Mouse (Mus musculus): ENCODE measurements around the gene Fat4.

DNA sequence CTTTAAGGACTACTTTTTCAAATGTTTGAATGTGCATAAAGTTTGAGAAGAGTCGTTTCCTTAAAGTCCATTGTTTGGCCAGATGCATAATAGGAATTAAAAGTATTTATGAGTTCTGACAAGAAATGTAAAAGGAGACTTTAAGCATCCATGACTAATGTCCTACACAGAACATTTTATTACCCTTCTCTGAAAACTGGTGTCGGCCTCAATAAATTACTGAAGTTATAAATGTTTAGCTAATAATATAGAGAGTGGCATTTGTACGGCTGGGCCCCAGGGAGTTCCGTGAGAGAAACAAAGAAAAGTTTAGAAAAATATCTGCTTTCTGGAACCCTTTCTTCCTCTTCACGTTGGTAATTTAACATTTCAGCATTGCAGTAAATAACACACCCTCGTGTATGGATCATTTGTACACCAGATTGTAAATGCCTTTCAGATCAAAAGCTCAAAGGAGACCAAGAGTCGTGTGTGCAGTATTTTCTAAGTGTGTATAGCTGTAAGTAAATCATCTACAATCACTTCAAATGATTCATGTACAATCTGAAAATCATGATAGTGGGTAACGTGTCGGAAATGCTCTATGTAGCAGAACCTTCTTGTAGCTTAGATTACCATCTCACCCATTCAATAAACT, 69.4 kb downstream of the Fat4 start:
- no peak for TF ChIP-seq POLR2A (IDR thresholded peaks at IDR 0.05; ENCODE audit: low read depth, low read length)
- TF ChIP-seq CTCF (conservative IDR thresholded peaks at IDR 0.05; ENCODE audit: insufficient read depth, insufficient read length, low read depth, low read length): no peak
